Mouse (Mus musculus) forebrain, embryonic 16.5 days (tissue): ENCODE results near the gene Disc1. TPM values are rescaled to one million over a fixed set of nuclear protein-coding genes. Genes with fewer than 3 reads are reported as not detected.
A peak's percentile ranks its signal among the peaks of the same experiment; 100 is the strongest.

Experiments
- ATAC-seq: fragments of 200-750 bp; cut with Nextera tagmentation; 2 replicates; pipeline ENCODE4 v1.8.0; 2017; ENCODE audit warnings: mild to moderate bottlenecking, moderate library complexity
- H3K27ac ChIP-seq: fragments of 300-500 bp; sonication (generic); 2 replicates; pipeline ENCODE4 v1.5.1; 2014; ENCODE audit warnings: low read length, control low read depth
- H3K27me3 ChIP-seq: fragments of 300-500 bp; sonication (generic); replicated peaks from 2 replicates; pipeline ENCODE4 v1.6.1; 2014; ENCODE audit warnings: low read length; ENCODE audit not compliant: control insufficient read depth, insufficient read depth
- H3K36me3 ChIP-seq: fragments of 300-500 bp; sonication (generic); 2 replicates; pipeline ENCODE4 v1.6.1; 2014; ENCODE audit not compliant: control insufficient read depth, insufficient read depth
- H3K4me1 ChIP-seq: fragments of 300-500 bp; sonication (generic); replicated peaks from 2 replicates; pipeline ENCODE4 v1.6.1; 2014; ENCODE audit warnings: low read length; ENCODE audit not compliant: control insufficient read depth, insufficient read depth
- H3K4me2 ChIP-seq: fragments of 300-500 bp; sonication (generic); 2 replicates; pipeline ENCODE4 v1.6.1; 2014; ENCODE audit warnings: mild to moderate bottlenecking, low read length, control low read depth
- H3K4me3 ChIP-seq: fragments of 300-500 bp; sonication (generic); replicated peaks from 2 replicates; pipeline ENCODE4 v1.5.1; 2014; ENCODE audit warnings: mild to moderate bottlenecking, low read length, control low read depth
- H3K9ac ChIP-seq: fragments of 300-500 bp; sonication (generic); replicated peaks from 2 replicates; pipeline ENCODE4 v1.6.1; 2014; ENCODE audit warnings: low read depth, low read length, control low read depth
- H3K9me3 ChIP-seq: fragments of 300-500 bp; sonication (generic); 2 replicates; pipeline ENCODE4 v1.6.1; 2016; ENCODE audit warnings: low read length; ENCODE audit not compliant: control insufficient read depth
- WGBS: fragments of 180-500 bp; shearing (Covaris S2); extraction: QIAGEN DNeasy Blood & Tissue Kit; methylation state at CpG from one replicate; pipeline ENCODE4 v1.1.7; 2014; 5-methylcytosine and 5-hydroxymethylcytosine counted together
- polyA plus RNA-seq: library from polyadenylated mRNA; unstranded; fragments of >200 nt; fragmentation: Nextera tagmentation; extraction: Ambion mirVana; gene quantifications from 2 replicates; pipeline ENCODE4 v1.2.1, GENCODE M21; 2015

The Disc1 gene
- polyA plus RNA-seq, 1 experiment from 2014 or later = 1.1 TPM

DNA sequence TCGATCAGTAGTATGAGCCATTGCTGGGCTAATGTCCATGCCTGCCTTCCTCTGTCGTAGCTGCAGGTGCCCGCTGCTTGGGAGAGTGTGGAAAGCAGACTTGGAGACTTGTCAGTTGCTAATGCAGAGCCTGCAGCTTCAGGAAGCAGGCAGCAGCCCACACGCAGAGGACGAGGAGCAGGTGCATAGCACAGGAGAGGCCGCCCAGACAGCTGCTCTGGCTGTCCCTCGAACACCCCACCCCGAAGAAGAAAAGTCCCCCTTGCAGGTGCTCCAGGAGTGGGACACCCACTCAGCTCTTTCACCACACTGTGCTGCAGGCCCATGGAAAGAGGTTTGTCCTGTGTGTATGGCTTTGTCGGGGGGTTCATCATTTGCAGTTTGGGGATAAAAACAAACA is 178.7 kb downstream of the Disc1 start:
- Histone ChIP-seq H3K9ac (no peak overlapping the region), H3K4me3 (no peak overlapping the region), H3K27ac (no peak overlapping the region), H3K4me2 (no peak overlapping the region), H3K27me3 (no peaks in the 10 kb centered on the region), H3K4me1 (peaks cover 12% of the 10 kb centered on the region), H3K9me3 (no peaks in the 10 kb centered on the region), H3K36me3 (no peaks in the 10 kb centered on the region)
- ATAC-seq = no peak
- 69% methylated on average over 9 of the region's 9 CpGs for WGBS

DNA sequence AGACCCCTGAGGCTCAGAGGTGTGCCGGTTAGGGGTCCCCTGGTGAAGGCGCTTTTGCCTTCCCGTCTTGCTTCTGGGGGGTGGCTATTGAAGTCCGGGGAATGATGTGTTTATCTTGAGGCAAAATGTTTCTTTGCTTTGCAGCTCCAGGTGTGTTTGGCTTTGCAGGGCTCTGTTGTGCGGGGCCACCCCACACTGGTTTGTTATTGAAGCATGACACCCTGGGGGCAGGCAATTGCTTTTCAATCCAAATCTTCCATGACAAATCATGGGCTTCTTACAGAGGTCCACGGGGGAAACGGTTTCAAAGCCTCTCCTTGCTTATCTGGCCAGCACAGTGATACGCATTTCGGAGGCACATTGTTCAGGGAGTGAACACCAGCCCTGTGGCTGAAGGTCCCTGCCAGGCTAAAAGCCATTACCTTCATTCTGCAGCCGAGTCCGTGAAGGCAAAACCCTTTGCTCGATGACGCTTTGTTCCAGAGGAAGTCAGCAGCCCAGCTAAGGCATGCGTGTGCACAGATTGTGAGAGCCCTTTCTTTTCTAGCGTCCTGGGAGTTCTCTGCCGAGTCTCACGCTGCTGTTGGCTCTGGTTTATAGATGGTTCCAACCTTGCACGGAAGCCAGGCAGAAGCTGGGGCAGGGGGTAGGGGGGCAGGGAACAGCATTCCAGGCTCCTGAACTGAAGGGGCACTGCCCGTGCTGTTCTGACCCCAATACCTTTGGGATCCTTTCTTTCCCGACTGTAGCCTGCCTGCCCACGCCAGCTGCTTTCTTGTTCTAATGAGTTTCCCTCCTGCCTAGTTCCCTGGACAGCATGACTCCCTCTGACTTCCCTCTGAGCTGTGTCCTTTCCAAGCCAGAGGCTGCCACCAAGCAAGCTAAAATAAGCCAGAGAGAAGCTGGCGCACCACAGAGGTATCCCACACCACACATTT is 182.2 kb downstream of the Disc1 start:
- Histone ChIP-seq H3K4me2 (peak overlapping the region; percentile 37), H3K27ac (no peak overlapping the region), H3K9me3 (no peaks in the 10 kb centered on the region), H3K4me3 (no peak overlapping the region), H3K4me1 (peaks cover 11% of the 10 kb centered on the region), H3K27me3 (no peaks in the 10 kb centered on the region), H3K9ac (peak overlapping the region; percentile 10; the same call in 1 of the 2 replicates), H3K36me3 (no peaks in the 10 kb centered on the region)
- WGBS = 17% methylated on average over 22 of the region's 22 CpGs
- no peak; the same call in 1 of the 2 replicates for ATAC-seq

DNA sequence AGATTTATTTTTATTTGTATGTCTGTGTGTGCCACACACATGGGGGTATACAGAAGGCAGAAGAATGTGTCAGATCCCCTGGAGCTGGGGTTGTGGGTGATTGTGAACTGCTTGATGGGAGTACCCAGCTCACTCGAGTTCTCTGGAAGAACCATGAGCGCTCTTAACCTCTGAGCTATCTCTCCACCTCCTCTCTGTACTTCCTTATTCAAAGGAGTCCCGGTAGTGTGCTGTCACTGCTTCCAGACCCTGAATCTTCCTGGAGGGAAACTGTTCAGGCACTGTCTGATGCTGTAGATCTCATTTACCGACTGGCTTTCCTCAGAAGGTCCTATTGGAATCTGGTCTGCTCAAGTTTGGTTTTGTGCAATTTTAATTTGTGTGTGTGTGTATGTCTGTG is 186.8 kb downstream of the Disc1 start:
- Histone ChIP-seq H3K9me3 (no peaks in the 10 kb centered on the region), H3K4me3 (no peak overlapping the region), H3K27ac (no peak overlapping the region), H3K4me2 (no peak overlapping the region), H3K4me1 (peaks cover 10% of the 10 kb centered on the region), H3K9ac (no peak overlapping the region), H3K36me3 (no peaks in the 10 kb centered on the region), H3K27me3 (no peaks in the 10 kb centered on the region)
- no peak for ATAC-seq
- 77% methylated on average over 4 of the region's 4 CpGs for WGBS

DNA sequence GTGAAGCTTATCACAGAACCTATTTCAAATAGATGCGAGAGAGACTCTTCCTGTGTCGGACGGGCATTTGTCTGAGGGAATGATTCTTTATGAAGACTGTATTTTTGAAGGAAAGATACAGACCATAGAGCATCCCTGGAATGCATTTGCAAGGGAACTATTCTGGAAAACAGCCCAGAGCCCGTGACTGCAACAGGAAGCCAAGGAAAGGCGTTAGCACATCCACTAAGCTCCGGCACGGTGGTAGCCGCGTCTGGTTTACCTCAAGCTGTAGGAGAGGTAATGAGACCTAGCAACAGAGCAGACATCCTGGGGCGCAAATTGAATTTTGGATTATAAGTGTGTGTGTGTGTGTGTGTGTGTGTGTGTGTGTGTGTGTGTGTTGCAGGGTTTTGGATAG is 188.4 kb downstream of the Disc1 start:
- H3K4me1 ChIP-seq = no peaks in the 10 kb centered on the region
- ATAC-seq = no peak
- no peak overlapping the region for H3K4me2 ChIP-seq
- H3K27me3 ChIP-seq = no peaks in the 10 kb centered on the region
- 43% methylated on average over 10 of the region's 10 CpGs for WGBS
- no peak overlapping the region for H3K9ac ChIP-seq
- H3K4me3 ChIP-seq = no peak overlapping the region
- no peak overlapping the region for H3K27ac ChIP-seq
- H3K36me3 ChIP-seq = no peaks in the 10 kb centered on the region
- no peaks in the 10 kb centered on the region for H3K9me3 ChIP-seq

DNA sequence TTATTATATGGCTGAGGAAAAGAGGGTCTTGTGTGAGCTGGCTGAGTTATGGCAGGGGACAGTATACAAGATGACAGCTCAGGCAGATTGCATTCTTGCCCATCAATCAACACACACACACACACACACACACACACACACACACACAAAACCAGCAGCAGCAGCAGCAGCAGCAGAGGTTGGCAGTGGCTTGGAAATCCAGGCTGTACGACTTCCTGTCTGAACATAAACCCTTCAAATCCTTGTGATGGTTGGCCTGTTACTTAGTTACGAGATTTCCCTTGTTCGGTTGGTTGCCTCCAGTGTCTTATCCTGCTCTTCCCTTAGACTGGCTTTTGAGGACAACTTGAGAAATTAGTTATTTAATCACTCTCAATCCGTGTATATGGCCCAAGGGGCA is 188.9 kb downstream of the Disc1 start:
- no peak overlapping the region for H3K4me3 ChIP-seq
- no peaks in the 10 kb centered on the region for H3K36me3 ChIP-seq
- H3K27me3 ChIP-seq = no peaks in the 10 kb centered on the region
- H3K9ac ChIP-seq = no peak overlapping the region
- 54% methylated on average over 4 of the region's 4 CpGs for WGBS
- no peak overlapping the region for H3K27ac ChIP-seq
- no peaks in the 10 kb centered on the region for H3K9me3 ChIP-seq
- ATAC-seq = no peak
- H3K4me2 ChIP-seq = no peak overlapping the region
- no peaks in the 10 kb centered on the region for H3K4me1 ChIP-seq

DNA sequence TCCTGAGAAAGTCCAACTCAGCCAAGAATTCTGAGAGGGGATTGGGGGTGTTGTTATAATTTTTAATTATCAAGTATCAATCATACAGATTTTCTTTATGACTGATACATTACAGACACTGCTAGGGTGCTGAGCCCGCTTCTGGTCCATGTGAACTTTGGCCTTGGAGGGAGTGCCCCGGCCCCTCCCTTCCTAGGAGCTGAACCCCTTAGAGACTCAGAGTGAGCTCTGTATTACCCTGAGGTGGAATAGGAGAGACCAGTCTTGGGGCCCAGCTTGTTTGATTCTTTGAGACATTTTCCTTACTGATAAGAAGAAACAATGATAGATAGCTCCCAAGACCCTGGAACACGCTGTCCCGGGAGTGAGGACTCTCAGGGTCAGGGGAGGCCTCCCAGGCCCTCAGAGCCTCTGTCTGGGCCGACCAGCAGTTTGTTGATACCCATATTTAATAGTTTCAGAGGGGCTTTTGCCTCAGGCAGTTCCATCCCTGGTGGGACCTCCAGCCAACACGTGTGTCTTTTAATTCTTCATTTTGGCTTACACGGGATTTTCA is 192.8 kb downstream of the Disc1 start:
- H3K9ac ChIP-seq = no peak overlapping the region
- H3K27me3 ChIP-seq = no peaks in the 10 kb centered on the region
- no peaks in the 10 kb centered on the region for H3K4me1 ChIP-seq
- ATAC-seq = no peak
- 48% methylated on average over 7 of the region's 7 CpGs for WGBS
- H3K4me2 ChIP-seq = no peak overlapping the region
- H3K4me3 ChIP-seq = no peak overlapping the region
- H3K27ac ChIP-seq = no peak overlapping the region
- no peaks in the 10 kb centered on the region for H3K36me3 ChIP-seq
- H3K9me3 ChIP-seq = no peaks in the 10 kb centered on the region

DNA sequence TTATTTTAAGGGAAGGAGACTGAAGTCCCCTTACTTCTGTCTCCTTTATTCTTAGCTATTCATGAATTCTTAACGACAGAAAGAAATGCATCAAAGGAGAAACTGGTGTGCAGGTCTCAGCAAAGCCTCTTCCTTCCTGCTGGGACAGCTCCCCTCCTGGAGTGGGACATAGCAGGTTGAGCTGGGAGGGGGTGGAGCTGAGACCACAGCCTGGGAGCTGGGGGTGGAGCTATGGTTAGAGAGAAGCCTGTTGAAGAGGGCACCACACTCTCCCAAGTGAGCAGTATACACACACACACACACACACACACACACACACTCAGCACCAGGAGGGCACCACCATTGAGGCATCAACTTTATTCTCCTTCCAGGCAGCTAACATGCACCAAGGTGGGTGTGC is 193.4 kb downstream of the Disc1 start:
- Histone ChIP-seq H3K4me1 (no peaks in the 10 kb centered on the region), H3K4me2 (no peak overlapping the region), H3K9me3 (no peaks in the 10 kb centered on the region), H3K36me3 (no peaks in the 10 kb centered on the region), H3K27me3 (no peaks in the 10 kb centered on the region), H3K4me3 (no peak overlapping the region), H3K9ac (no peak overlapping the region), H3K27ac (no peak overlapping the region)
- no peak for ATAC-seq
- 0% methylated on average over 1 of the region's 1 CpGs for WGBS

DNA sequence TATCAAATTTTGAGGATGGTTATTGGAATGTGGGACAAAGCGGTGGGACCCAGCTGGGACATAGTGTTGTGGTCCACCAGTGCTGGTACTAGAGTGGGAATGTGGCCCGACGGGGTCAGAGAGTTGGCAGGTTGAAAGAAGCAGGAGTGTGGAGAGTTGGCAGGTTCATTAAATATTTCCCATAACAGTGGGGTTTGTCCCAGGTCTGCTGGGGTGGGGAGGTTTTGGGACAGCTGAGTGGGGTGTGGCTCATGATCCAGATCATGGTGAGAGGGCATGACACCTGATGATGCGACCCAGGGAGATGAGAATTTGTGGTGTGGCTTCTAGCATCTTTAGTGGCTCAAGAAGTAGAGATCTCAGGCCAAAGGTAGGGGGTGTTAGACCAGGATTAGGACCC is 199.0 kb downstream of the Disc1 start:
- Histone ChIP-seq H3K4me2 (no peak overlapping the region), H3K9me3 (no peaks in the 10 kb centered on the region), H3K36me3 (no peaks in the 10 kb centered on the region), H3K4me3 (no peak overlapping the region), H3K9ac (no peak overlapping the region), H3K27me3 (no peaks in the 10 kb centered on the region), H3K4me1 (peaks cover 17% of the 10 kb centered on the region), H3K27ac (no peak overlapping the region)
- ATAC-seq = no peak
- WGBS = 96% methylated on average over 4 of the region's 4 CpGs

DNA sequence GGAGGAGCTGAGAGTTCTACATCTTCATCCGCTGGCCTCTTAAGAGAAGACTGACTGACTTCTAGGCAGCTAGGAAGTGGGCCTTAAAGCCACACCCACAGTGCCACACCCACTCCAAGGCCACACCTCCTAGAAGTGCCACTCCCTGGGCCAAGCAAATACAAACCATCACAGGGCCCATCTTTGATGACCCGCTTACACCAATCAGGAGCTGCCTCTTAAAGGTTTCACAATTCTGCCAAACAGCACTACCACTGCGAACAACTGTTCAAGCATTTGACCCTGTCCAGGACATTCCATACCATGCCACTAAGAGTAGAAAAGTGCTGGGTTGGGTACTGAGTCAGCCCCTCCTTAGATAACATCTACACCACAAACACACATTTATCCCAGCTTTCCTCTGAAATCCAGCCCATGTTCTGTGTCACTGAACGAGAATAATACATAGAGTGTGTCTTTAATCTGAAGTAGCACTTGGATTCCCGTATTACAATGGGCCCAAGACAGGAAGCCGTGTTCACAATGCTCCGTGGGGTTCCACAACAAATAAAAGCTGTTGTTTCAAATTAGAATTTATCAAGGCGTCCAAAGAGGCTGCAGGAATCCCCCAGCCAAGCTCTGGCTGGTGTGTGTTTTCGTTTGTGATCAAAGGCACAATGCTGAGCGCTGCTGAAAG is 199.6 kb downstream of the Disc1 start:
- H3K27me3 ChIP-seq = no peaks in the 10 kb centered on the region
- peak overlapping the region; percentile 93 for H3K27ac ChIP-seq
- peak overlapping the region; percentile 55 for H3K4me3 ChIP-seq
- peak overlapping the region; percentile 61 for H3K9ac ChIP-seq
- ATAC-seq = peak; percentile 19
- no peaks in the 10 kb centered on the region for H3K36me3 ChIP-seq
- WGBS = 23% methylated on average over 10 of the region's 10 CpGs
- H3K9me3 ChIP-seq = no peaks in the 10 kb centered on the region
- H3K4me1 ChIP-seq = peaks cover 17% of the 10 kb centered on the region
- peak overlapping the region; percentile 77 for H3K4me2 ChIP-seq
